Mouse (Mus musculus): Measurements from ENCODE around the gene Ndufc1. TPM values are rescaled to one million over a fixed set of nuclear protein-coding genes. Genes with fewer than 3 reads are reported as not detected.

The Ndufc1 gene
- polyA plus RNA-seq, 2 experiments = 150 to 493 TPM

DNA sequence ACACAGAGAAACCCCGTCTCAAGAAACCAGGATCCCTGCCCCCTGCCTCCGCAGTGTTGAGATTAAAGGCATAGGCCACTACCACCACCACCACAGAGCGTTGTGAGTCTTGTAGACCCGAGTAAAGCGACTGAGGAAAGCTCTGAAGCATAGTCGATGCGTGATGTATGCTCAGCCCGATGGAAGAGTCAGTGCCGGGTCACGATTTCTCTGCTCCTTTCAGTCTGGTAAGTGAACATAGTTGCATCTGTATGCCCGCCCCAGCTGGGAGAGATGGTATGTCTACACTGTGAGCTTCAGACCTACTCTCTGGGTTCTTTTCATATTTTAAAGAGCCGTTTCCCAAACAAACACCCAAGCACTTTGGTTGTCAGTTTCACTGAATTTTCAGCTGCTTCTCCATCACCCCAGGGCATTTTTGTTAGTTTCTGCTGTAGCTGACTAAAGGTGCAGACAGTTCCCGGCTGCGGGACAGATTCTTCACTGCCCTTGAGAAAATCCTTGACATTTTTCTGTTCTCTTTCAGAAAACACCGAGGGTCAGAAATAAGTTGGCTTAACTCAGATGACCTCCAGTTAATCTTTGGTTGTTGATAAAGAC lies 11.0 kb downstream of the Ndufc1 start:
- 63% methylated on average over 15 of the region's 15 CpGs for WGBS (ENCODE audit: insufficient replicate concordance)
- TF ChIP-seq EP300 (IDR thresholded peaks at IDR 0.05; ENCODE audit: low read depth) (no peak), CTCF (IDR thresholded peaks at IDR 0.05; ENCODE audit: low read depth) (no peak)

DNA sequence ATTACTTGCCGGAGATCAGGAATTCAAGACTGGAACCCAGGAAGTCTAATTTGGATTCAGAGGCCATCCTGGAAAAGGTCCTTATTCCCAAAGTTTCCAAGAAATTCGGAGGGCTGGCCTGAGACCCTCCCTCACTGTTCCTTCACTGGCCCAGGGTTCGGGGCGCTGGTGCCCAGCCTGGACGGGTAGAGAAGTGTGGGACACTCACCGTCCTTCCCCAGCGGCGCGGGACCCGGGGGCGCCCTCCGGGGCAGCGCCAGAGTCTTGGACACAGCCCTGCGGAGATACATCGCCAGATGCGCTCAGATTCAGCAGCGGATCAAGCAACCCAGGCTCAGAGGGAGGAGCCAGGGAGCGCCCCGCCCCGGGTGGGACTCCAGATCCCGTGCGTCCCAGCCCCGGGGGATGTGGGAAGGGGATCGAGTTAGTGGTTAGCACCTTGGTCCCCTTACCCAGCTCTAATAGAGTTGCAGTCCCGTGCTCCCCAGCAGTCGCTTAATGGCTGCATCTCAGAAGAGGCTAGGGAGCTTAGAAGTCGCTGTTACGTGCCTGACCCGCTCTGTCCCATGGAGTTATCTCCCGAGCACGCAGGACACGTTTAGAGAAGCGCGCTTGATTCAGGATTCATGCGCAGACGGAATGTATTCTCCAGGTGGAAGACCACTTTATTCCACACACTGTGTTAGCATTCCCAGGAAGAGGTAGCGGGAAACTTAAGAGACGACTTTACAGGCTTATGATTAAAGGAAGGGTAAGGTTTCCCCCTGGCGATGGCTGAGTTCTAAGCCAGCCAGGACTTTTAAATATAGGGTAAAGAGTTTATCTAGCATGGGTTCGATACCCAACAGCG lies 12.3 kb downstream of the Ndufc1 start, which contains the start of gene Mgarp:
TSS of gene Mgarp (minus strand) at position 520 of the 850 bp plus-strand sequence.
- DNase-seq (ENCODE audit: low read depth in 3 of 3, low spot score in 3 of 3) = peak in 2 of 3 experiments; percentile 54 to 59
- H3K4me2 ChIP-seq (ENCODE audit: low read depth) = peak within 1 kb of the TSS; percentile 81
- ATAC-seq (ENCODE audit: insufficient read depth) = peak; percentile 83
- H3K4me3 ChIP-seq (ENCODE audit: insufficient read depth in 1 of 2, low read depth in 2 of 2, low read length in 2 of 2) = peak within 1 kb of the TSS; percentile 64 to 77
- H3K27me3 ChIP-seq (ENCODE audit: control insufficient read depth, insufficient read depth, low read length) = peaks cover 11% of the 10 kb centered on the region
- no peaks in the 10 kb centered on the region for H3K9me3 ChIP-seq (ENCODE audit: control insufficient read depth, low read length)
- H3K27ac ChIP-seq = no peak within 1 kb of the TSS
- H3K9ac ChIP-seq (replicated peaks) = peak within 1 kb of the TSS; percentile 51
- peaks cover 3% of the 10 kb centered on the region in 2 experiments; a peak in 3 of 4 replicates for H3K4me1 ChIP-seq (replicated peaks; ENCODE audit: control insufficient read depth in 2 of 2, insufficient read depth in 2 of 2, low read length in 1 of 2)
- 2% methylated on average over 41 of the region's 41 CpGs for WGBS (ENCODE audit: insufficient replicate concordance)
- no peaks in the 10 kb centered on the region for H3K36me3 ChIP-seq (replicated peaks; ENCODE audit: control insufficient read depth, insufficient read depth, low read depth)
- TF ChIP-seq CTCF (IDR thresholded peaks at IDR 0.05; ENCODE audit: low read depth) (peak; percentile 40; the same call in 1 of the 2 replicates), EP300 (IDR thresholded peaks at IDR 0.05; ENCODE audit: low read depth) (peak; percentile 25)

More for the DNA sequence above, 11.0 kb downstream of the Ndufc1 start:
- Histone ChIP-seq H3K4me1 (replicated peaks; ENCODE audit: control insufficient read depth in 2 of 2, insufficient read depth in 2 of 2, low read length in 1 of 2) (peaks cover 3% of the 10 kb centered on the region in 2 experiments; a peak in 3 of 4 replicates), H3K36me3 (replicated peaks; ENCODE audit: control insufficient read depth, insufficient read depth, low read depth) (no peaks in the 10 kb centered on the region), H3K27ac (no peak overlapping the region), H3K4me3 (ENCODE audit: insufficient read depth in 1 of 2, low read depth in 2 of 2, low read length in 2 of 2) (no peak overlapping the region), H3K27me3 (ENCODE audit: control insufficient read depth, insufficient read depth, low read length) (peaks cover 11% of the 10 kb centered on the region), H3K9ac (replicated peaks) (no peak overlapping the region), H3K9me3 (ENCODE audit: control insufficient read depth, low read length) (no peaks in the 10 kb centered on the region), H3K4me2 (ENCODE audit: low read depth) (no peak overlapping the region)
- DNase-seq (ENCODE audit: low read depth in 3 of 3, low spot score in 3 of 3) (no peak), ATAC-seq (ENCODE audit: insufficient read depth) (no peak)

DNA sequence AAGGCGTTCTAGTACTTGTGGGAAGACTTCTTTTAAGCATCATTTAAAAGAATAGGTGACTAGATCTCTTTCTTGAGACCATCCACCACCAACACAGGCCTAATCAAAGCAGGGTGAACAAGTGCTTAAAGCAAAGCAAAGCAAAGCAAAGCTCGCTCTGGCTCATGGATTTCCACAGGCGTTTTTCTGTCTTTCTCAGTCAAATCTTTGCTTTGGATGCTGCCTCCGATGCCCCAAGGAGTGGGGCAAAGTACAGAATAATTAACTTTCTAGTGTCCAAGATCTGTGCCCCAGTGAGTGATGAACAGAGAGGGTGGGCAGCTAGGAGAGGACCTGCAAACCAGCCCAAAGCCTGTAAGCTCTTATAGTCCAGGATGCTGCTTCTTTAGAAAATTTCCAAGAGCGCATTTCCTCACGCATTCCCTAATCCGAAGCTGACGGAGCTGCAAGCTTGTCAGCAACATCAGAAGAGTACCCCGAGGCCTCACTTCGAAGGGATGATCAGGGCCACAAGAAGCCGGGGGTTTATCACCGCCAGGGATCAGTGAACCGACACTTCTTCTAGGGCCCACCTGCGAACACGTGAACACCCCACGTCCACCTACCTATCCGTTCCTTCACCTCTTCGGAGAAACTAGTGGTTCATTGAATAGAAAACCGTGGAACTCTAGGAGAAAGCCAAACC lies 13.2 kb downstream of the Ndufc1 start:
- peak overlapping the region; percentile 81 for H3K4me2 ChIP-seq (ENCODE audit: low read depth)
- H3K27me3 ChIP-seq (ENCODE audit: control insufficient read depth, insufficient read depth, low read length) = peaks cover 11% of the 10 kb centered on the region
- H3K9ac ChIP-seq (replicated peaks) = no peak overlapping the region
- DNase-seq (ENCODE audit: low read depth in 3 of 3, low spot score in 3 of 3) (no peak), ATAC-seq (ENCODE audit: insufficient read depth) (no peak)
- TF ChIP-seq CTCF (IDR thresholded peaks at IDR 0.05; ENCODE audit: low read depth) = no peak
- TF ChIP-seq EP300 (IDR thresholded peaks at IDR 0.05; ENCODE audit: low read depth) = no peak
- H3K4me1 ChIP-seq (replicated peaks; ENCODE audit: control insufficient read depth in 2 of 2, insufficient read depth in 2 of 2, low read length in 1 of 2) = peaks cover 3% of the 10 kb centered on the region in 2 experiments; a peak in 3 of 4 replicates
- WGBS (ENCODE audit: insufficient replicate concordance) = 31% methylated on average over 19 of the region's 19 CpGs
- no peaks in the 10 kb centered on the region for H3K36me3 ChIP-seq (replicated peaks; ENCODE audit: control insufficient read depth, insufficient read depth, low read depth)
- H3K4me3 ChIP-seq (ENCODE audit: insufficient read depth in 1 of 2, low read depth in 2 of 2, low read length in 2 of 2) = peak overlapping the region in 1 of 2 experiments; percentile 64; a peak in 2 of 4 replicates
- no peak overlapping the region for H3K27ac ChIP-seq
- H3K9me3 ChIP-seq (ENCODE audit: control insufficient read depth, low read length) = no peaks in the 10 kb centered on the region

DNA sequence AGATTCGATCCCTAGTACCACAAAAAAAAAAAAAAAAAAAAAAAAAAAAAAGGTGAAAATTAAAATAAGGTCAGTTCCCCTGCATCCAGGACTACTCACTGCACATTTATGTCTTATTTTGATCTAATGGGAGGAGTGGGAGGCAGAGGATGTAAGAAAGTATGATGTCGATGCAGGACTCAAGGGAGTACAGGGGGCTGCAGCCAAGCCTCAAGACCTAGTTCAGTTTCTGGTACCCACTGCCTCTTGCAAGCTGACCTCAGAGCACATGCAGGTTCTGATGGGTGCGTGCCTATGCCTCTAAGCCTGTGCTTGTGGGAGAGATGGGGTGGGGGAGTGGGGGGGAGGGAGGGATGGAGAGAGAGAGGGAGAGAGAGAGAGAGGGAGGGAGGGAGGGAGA lies 13.9 kb downstream of the Ndufc1 start:
- Histone ChIP-seq H3K36me3 (replicated peaks; ENCODE audit: control insufficient read depth, insufficient read depth, low read depth) (no peaks in the 10 kb centered on the region), H3K27ac (no peak overlapping the region), H3K27me3 (ENCODE audit: control insufficient read depth, insufficient read depth, low read length) (peaks cover 11% of the 10 kb centered on the region), H3K9ac (replicated peaks) (no peak overlapping the region), H3K4me2 (ENCODE audit: low read depth) (no peak overlapping the region), H3K9me3 (ENCODE audit: control insufficient read depth, low read length) (no peaks in the 10 kb centered on the region), H3K4me1 (replicated peaks; ENCODE audit: control insufficient read depth in 2 of 2, insufficient read depth in 2 of 2, low read length in 1 of 2) (peaks cover 3 to 6% of the 10 kb centered on the region in 2 experiments), H3K4me3 (ENCODE audit: insufficient read depth in 1 of 2, low read depth in 2 of 2, low read length in 2 of 2) (no peak overlapping the region)
- DNase-seq (ENCODE audit: low read depth in 3 of 3, low spot score in 3 of 3) (no peak), ATAC-seq (ENCODE audit: insufficient read depth) (no peak)
- 59% methylated on average over 3 of the region's 3 CpGs for WGBS (ENCODE audit: insufficient replicate concordance)
- no peak for TF ChIP-seq CTCF (IDR thresholded peaks at IDR 0.05; ENCODE audit: low read depth)
- TF ChIP-seq EP300 (IDR thresholded peaks at IDR 0.05; ENCODE audit: low read depth) = no peak

All from liver, embryonic 14.5 days (tissue).